Mouse (Mus musculus): Measurements from ENCODE around the gene Def8.

GRCm38 (mm10) chr8:123476911-123477736 is 53.8 kb downstream of the Def8 start:
- TF ChIP-seq POLR2A (IDR thresholded peaks at IDR 0.05; ENCODE audit: control insufficient read depth, low read depth, low read length) (no peak), CTCF (IDR thresholded peaks at IDR 0.05; ENCODE audit: control insufficient read depth, insufficient read depth, insufficient replicate concordance, low read depth, low read length) (no peak)
